Mouse (Mus musculus): ENCODE data around the gene Ctrc. TPM values are rescaled to one million over a fixed set of nuclear protein-coding genes. Genes with fewer than 3 reads are reported as not detected.

The Ctrc gene
- total RNA-seq, 2 experiments from 2014 or later = not detected

- peak in 1 of 2 experiments; percentile 19 for DNase-seq (ENCODE audit: low spot score in 2 of 2)
- intact Hi-C loops (cut with DNase I) = no loop called here
Observed at GRCm38 (mm10) chr4:141766316-141766667, 79.9 kb downstream of the Ctrc start.

GRCm38 (mm10) chr4:141765008-141765407, 81.2 kb downstream of the Ctrc start:
- no peak for DNase-seq (ENCODE audit: low spot score in 2 of 2)
- intact Hi-C loops (cut with DNase I) = no loop called here

Other genes starting within 250 kb of the Ctrc start
- gene Fblim1, start 240.3 kb downstream of the Ctrc start, total RNA-seq (2021) = 1 to 10 TPM in 1 of 2 experiments, under 1 TPM in 1; 0.96 to 1.6 TPM
- under 1 TPM; 0.85 TPM for gene Tmem82, start 227.7 kb downstream of the Ctrc start, total RNA-seq (2021)
- 1 to 10 TPM; 3.0 to 3.2 TPM for gene Slc25a34, start 222.5 kb downstream of the Ctrc start, total RNA-seq (2021)
- 10 to 100 TPM; 74.6 to 75.2 TPM for gene Plekhm2, start 181.5 kb downstream of the Ctrc start, total RNA-seq (2021)
- gene Rsc1a1, start 160.8 kb downstream of the Ctrc start, total RNA-seq (2021) = 1 to 10 TPM in 1 of 2 experiments, under 1 TPM in 1; 0.30 to 2.4 TPM
- 10 to 100 TPM; 39.8 to 41.1 TPM for gene Ddi2, start 122.9 kb downstream of the Ctrc start, total RNA-seq (2021)
- under 1 TPM; 0.60 to 0.94 TPM for gene Agmat, start 99.7 kb downstream of the Ctrc start, total RNA-seq (2021)
- 10 to 100 TPM; 38.0 to 40.3 TPM for gene Dnajc16, start 55.4 kb downstream of the Ctrc start, total RNA-seq (2021)
- gene Casp9, start 52.7 kb downstream of the Ctrc start, total RNA-seq (2021) = 10 to 100 TPM; 18.0 to 22.1 TPM
- not detected for gene Cela2a, start 20.2 kb downstream of the Ctrc start, total RNA-seq (2021)
- gene Efhd2, start 28.6 kb upstream of the Ctrc start, total RNA-seq (2021) = 100 to 1,000 TPM; 204 to 233 TPM
- gene Fhad1, start 168.7 kb upstream of the Ctrc start, total RNA-seq (2021) = 1 to 10 TPM; 4.6 to 5.1 TPM
- 1 to 10 TPM; 3.9 to 4.6 TPM for gene Tmem51, start 237.9 kb upstream of the Ctrc start, total RNA-seq (2021)

Data from left cerebral cortex, postnatal 25 days (tissue).